Mouse (Mus musculus) neural tube, embryonic 14.5 days (tissue): ENCODE results near the gene Mroh2a. TPM values are rescaled to one million over a fixed set of nuclear protein-coding genes. Genes with fewer than 3 reads are reported as not detected.

Experiments
- ATAC-seq: fragments of 200-750 bp; cut with Nextera tagmentation; 2 replicates; pipeline ENCODE4 v1.8.0; 2017; ENCODE audit warnings: low read depth, mild to moderate bottlenecking, moderate TSS enrichment, moderate library complexity
- H3K27ac ChIP-seq: fragments of 300-500 bp; sonication (generic); 2 replicates; pipeline ENCODE4 v1.5.1; 2014; ENCODE audit warnings: low read depth, mild to moderate bottlenecking, control low read depth, low read length, moderate library complexity, mixed read lengths
- H3K27me3 ChIP-seq: fragments of 300-500 bp; sonication (generic); 2 replicates; pipeline ENCODE4 v1.6.1; 2014; ENCODE audit warnings: low read length; ENCODE audit not compliant: control insufficient read depth, insufficient read depth
- H3K36me3 ChIP-seq: fragments of 300-500 bp; sonication (generic); 2 replicates; pipeline ENCODE4 v1.6.1; 2014; ENCODE audit warnings: low read length, mixed read lengths; ENCODE audit not compliant: control insufficient read depth, insufficient read depth
- H3K4me1 ChIP-seq: fragments of 300-500 bp; sonication (generic); 2 replicates; pipeline ENCODE4 v1.6.1; 2014; ENCODE audit warnings: low read length; ENCODE audit not compliant: control insufficient read depth, insufficient read depth
- H3K4me2 ChIP-seq: fragments of 300-500 bp; sonication (generic); 2 replicates; pipeline ENCODE4 v1.6.1; 2014; ENCODE audit warnings: mild to moderate bottlenecking, low read depth, low read length, control low read depth
- H3K4me3 ChIP-seq: fragments of 300-500 bp; sonication (generic); 2 replicates; pipeline ENCODE4 v1.5.1; 2014; ENCODE audit warnings: low read depth, low read length, control low read depth, mixed read lengths
- H3K9ac ChIP-seq: fragments of 300-500 bp; sonication (generic); replicated peaks from 2 replicates; pipeline ENCODE4 v1.6.1; 2014; ENCODE audit warnings: low read depth, mild to moderate bottlenecking, control low read depth, low read length, mixed read lengths
- H3K9me3 ChIP-seq: fragments of 300-500 bp; sonication (generic); 2 replicates; pipeline ENCODE4 v1.6.1; 2016; ENCODE audit warnings: low read length; ENCODE audit not compliant: control insufficient read depth
- WGBS: fragments of 180-500 bp; shearing (Covaris S2); extraction: QIAGEN DNeasy Blood & Tissue Kit; methylation state at CpG from one replicate; pipeline ENCODE4 v1.1.7; 2014; 5-methylcytosine and 5-hydroxymethylcytosine counted together
- polyA plus RNA-seq: library from polyadenylated mRNA; unstranded; fragments of >200 nt; fragmentation: Nextera tagmentation; extraction: Ambion mirVana; gene quantifications from 2 replicates; pipeline ENCODE4 v1.2.1, GENCODE M21; 2014

Gene Mroh2a
- polyA plus RNA-seq, 1 experiment from 2014 or later: 0.71 TPM

DNA sequence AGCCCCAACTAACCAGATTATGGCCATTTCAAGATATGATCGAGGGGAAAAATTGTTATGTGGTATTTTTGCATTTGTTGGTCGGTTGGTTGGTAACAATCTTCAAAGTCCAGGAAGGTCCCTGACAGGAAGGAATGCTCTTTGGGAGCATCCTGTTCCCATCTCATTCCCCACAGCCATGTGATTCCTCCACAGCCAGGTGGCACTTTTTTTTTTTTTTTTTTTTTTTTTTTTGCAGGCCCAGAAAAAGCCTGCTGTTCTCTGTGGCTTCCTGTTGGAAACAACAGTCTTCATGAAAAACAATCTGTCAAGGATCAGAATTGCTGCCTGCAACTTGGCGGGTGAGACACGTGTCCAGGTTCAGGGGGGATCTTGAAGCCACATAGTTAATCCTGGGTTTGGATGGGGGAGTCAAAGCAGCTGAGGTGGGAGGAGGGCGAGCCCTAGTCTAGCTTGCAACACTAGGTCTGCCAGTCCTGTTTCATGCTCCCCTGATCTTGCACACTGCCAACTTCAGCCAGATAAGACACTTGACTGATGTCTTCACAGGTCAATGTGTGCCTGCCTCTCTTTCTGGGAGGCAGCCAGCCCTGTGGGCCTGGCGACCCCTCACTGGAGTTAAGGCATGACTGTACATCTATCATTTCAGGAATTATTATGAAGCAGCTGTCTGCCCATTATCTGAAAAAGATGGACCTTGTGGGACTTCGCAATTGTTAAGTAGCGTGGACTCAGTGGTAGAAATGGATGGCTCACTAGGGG lies 32.3 kb downstream of the Mroh2a start:
- 77% methylated on average over 8 of the region's 8 CpGs for WGBS
- H3K4me1 ChIP-seq: no peaks in the 10 kb centered on the region
- H3K27me3 ChIP-seq: no peaks in the 10 kb centered on the region
- no peak overlapping the region for H3K27ac ChIP-seq
- H3K36me3 ChIP-seq: peaks cover 27% of the 10 kb centered on the region
- no peak overlapping the region for H3K4me2 ChIP-seq
- H3K9me3 ChIP-seq: peaks cover 40% of the 10 kb centered on the region
- no peak overlapping the region for H3K4me3 ChIP-seq
- no peak overlapping the region for H3K9ac ChIP-seq
- peak; percentile 4; the same call in 1 of the 2 replicates for ATAC-seq

DNA sequence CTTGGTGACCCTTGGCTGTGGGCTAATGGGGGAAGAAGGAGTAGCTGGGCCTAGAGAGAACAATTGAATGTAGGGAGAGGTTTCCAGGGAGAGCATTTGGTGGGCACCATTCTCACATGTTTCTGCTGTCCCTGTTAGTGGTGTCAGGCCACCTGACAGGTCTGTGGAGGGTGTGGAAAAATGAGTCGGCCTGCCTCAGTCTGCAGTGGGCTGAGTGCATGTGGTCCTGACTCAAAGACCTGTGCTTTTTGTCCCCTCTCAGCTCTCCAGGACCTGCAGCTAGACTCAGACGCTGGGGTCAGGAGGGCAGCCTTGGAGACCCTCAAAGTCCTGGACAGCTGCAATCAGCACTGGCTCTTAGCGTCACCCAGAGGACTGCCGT lies 32.8 kb downstream of the Mroh2a start:
- WGBS: 79% methylated on average over 4 of the region's 4 CpGs
- Histone ChIP-seq H3K4me3 (no peak overlapping the region), H3K9ac (no peak overlapping the region), H3K36me3 (peaks cover 33% of the 10 kb centered on the region), H3K27me3 (no peaks in the 10 kb centered on the region), H3K9me3 (peaks cover 36% of the 10 kb centered on the region), H3K4me1 (no peaks in the 10 kb centered on the region), H3K27ac (no peak overlapping the region), H3K4me2 (no peak overlapping the region)
- peak; percentile 2; the same call in 1 of the 2 replicates for ATAC-seq

DNA sequence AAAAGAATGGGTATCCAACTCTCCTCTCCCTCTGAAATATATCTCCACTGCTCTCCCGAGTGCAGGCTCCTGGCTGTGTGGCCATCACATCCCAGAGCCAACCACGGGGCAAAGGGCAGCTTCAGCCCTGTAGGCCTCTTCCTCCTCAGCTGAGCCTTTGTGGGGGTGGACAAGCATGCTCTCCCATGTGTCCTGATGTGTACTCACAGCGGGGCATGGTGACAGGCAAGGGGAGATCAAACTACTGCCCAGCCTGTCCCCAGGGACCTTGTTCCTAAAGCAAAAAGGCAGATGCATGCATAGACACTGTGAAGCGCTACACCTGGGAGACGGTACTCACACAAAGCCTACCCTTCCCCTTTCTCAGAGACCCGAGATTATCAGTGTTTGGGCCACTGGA lies 33.3 kb downstream of the Mroh2a start:
- Histone ChIP-seq H3K9ac (no peak overlapping the region), H3K4me3 (no peak overlapping the region), H3K27me3 (no peaks in the 10 kb centered on the region), H3K27ac (no peak overlapping the region), H3K9me3 (peaks cover 31% of the 10 kb centered on the region), H3K36me3 (peaks cover 38% of the 10 kb centered on the region), H3K4me2 (no peak overlapping the region), H3K4me1 (no peaks in the 10 kb centered on the region)
- 77% methylated on average over 6 of the region's 6 CpGs for WGBS
- ATAC-seq: peak; percentile 9

DNA sequence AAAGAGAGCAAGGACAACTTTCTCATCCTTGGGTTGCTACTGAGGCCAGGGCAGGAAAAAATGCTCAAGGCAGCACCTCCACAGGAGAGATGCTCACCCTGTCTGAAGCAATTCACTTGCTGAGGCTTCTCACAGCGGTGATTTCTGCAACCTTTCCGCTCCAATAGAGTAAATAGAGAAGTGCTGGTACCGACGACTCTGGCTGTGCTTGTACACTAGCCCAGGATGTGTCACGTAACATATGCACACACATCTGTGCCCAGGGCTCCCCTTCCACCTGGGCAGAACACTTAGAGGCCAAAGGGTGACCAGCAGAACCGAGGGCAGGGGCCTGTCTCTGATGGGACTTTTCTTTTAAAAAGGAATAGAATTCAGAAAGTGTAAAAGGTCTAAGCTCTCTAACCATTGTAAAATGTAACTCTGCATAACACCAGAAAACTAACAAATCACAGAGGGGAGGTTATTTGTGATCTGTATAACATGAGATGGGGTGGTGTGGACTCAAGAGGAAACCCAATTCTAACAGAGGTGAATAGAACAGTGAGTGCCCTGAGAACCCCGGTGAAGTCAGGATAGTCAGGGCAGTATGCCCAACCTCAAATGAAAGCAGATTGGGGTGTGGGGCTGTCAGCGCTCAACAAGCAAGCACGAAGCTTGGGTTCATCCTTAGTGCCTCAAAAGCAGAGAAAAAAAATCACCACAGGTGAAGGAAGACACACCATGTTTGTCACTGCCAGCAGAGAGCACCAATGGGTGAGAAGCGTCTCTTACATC lies 34.0 kb downstream of the Mroh2a start:
- no peak for ATAC-seq
- H3K27me3 ChIP-seq: no peaks in the 10 kb centered on the region
- no peak overlapping the region for H3K4me3 ChIP-seq
- H3K4me2 ChIP-seq: no peak overlapping the region
- H3K36me3 ChIP-seq: peaks cover 45% of the 10 kb centered on the region
- no peak overlapping the region for H3K9ac ChIP-seq
- H3K27ac ChIP-seq: no peak overlapping the region
- 86% methylated on average over 10 of the region's 10 CpGs for WGBS
- H3K4me1 ChIP-seq: no peaks in the 10 kb centered on the region
- H3K9me3 ChIP-seq: peaks cover 24% of the 10 kb centered on the region

DNA sequence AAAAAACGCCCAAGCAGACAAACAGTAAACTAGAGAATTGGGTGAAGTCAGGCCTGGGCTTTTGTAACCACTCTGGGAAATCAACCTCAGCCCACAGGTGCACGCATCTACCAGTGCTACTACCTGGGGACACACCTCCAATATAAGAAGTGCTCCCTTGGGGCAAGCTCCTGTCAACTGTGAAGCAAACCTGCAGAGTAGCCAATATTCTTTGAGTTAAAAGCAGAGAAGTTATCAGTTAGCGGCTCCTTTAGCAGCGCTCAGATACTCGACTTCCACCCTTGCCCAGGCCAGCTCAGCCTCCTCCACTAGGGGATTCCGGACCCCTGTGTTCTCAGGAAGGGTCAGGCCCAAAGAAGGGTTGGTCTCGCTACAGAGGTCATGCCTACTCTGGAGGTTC lies 34.9 kb downstream of the Mroh2a start:
- Histone ChIP-seq H3K36me3 (peaks cover 54% of the 10 kb centered on the region), H3K4me2 (no peak overlapping the region), H3K27me3 (no peaks in the 10 kb centered on the region), H3K9me3 (peaks cover 17% of the 10 kb centered on the region), H3K27ac (no peak overlapping the region), H3K4me3 (no peak overlapping the region), H3K9ac (no peak overlapping the region), H3K4me1 (no peaks in the 10 kb centered on the region)
- WGBS: 85% methylated on average over 7 of the region's 7 CpGs
- no peak for ATAC-seq

DNA sequence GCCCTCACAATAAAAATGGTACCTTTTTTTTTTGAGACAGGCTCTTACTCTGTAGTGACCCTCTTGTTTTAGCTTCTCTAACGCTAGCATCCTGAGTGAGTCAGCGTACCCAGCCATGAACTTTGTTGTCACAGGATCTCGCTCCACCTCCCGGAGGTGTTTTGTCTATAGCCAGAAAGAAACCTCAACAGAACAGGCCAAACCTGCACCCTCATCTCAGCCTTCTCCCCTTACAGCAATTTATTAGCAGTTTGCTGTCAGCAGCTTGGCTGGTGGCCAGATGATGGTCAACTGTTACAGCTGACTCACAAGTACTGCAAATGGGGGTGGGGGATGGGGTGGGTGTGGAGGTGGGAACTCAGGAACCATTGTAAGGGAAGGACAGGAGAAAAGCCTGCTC lies 35.5 kb downstream of the Mroh2a start:
- Histone ChIP-seq H3K4me1 (no peaks in the 10 kb centered on the region), H3K9ac (no peak overlapping the region), H3K4me3 (no peak overlapping the region), H3K36me3 (peaks cover 59% of the 10 kb centered on the region), H3K9me3 (peaks cover 12% of the 10 kb centered on the region), H3K27ac (no peak overlapping the region), H3K4me2 (no peak overlapping the region), H3K27me3 (no peaks in the 10 kb centered on the region)
- WGBS: 80% methylated on average over 4 of the region's 4 CpGs
- ATAC-seq: peak; percentile 10; the same call in 1 of the 2 replicates

DNA sequence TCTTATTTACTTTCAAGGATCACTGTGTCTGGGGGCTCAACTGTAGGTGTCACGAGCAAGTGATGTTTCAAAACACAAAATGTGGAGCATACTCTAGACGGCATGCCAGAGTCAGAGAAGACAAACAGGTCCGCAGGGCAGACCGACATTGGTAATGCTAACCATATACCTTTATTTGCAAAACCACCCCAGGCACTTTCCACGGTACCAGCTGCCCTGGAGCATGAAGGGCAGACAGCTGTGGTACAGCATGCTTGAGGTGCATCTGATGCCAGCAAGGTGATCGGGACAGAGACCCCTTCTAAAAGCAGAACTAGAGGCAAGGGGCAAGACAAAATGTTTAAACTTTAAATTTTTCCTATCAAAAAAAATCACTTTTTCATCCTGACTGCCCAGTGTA lies 36.2 kb downstream of the Mroh2a start:
- Histone ChIP-seq H3K4me1 (no peaks in the 10 kb centered on the region), H3K27ac (no peak overlapping the region), H3K36me3 (peaks cover 66% of the 10 kb centered on the region), H3K27me3 (no peaks in the 10 kb centered on the region), H3K9ac (no peak overlapping the region), H3K4me3 (no peak overlapping the region), H3K4me2 (no peak overlapping the region), H3K9me3 (peaks cover 5% of the 10 kb centered on the region; the same call in 1 of the 2 replicates)
- WGBS: 77% methylated on average over 6 of the region's 6 CpGs
- ATAC-seq: no peak

DNA sequence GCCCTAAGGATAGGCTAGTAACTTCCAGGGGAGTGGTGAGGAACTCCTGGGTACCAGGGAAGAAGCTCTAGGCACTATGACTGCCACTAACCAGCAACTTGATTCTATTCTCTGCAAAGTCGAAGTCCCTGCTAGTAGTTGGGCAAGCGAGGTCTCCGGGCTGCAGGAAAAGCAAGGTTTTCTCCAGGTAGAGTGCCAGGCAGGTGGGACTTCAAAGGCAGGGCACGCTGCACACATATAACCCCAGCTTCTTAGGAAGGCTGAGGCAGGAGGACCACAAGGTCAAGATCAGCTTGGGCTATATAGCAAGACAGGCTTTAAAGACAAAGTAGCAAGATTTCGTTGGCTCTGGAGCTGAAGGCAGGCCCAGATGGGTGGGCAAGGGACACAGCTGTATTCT lies 37.0 kb downstream of the Mroh2a start:
- H3K27ac ChIP-seq: no peak overlapping the region
- H3K9me3 ChIP-seq: no peaks in the 10 kb centered on the region
- peaks cover 74% of the 10 kb centered on the region for H3K36me3 ChIP-seq
- no peak overlapping the region for H3K4me2 ChIP-seq
- no peak for ATAC-seq
- no peak overlapping the region for H3K4me3 ChIP-seq
- 93% methylated on average over 5 of the region's 5 CpGs for WGBS
- no peak overlapping the region for H3K9ac ChIP-seq
- H3K27me3 ChIP-seq: no peaks in the 10 kb centered on the region
- H3K4me1 ChIP-seq: no peaks in the 10 kb centered on the region

DNA sequence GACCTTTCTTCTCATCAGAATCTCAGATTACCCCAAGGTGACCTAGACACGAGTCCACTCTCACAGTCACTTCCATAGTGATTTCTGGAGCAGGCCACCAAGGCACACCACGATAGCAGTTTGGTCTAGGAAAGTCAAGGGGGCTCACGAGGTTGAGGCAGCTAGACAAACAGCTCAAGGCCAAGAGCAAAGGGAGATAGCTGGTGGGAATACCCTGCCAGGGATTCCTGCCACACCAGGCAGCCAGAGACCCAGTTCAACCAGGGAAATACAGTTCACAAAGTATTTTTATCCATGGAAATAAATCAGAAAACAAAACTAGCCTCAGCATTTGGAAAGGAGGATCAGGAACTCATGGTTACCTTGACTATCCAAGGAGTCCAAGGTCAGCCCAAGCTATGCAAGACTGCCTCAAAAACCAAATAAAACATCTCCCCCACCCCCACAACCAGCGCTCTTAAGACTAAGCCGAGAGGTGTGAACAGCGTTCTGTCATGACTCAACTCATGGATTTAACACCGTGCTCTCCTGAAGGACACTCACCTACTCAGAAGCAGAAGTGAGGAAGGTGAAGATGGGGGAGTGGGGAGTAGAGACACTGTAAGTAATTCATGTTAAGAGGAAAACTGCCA lies 37.6 kb downstream of the Mroh2a start:
- no peak for ATAC-seq
- H3K27me3 ChIP-seq: no peaks in the 10 kb centered on the region
- H3K36me3 ChIP-seq: peaks cover 80% of the 10 kb centered on the region
- no peak overlapping the region for H3K27ac ChIP-seq
- H3K9ac ChIP-seq: no peak overlapping the region
- H3K4me3 ChIP-seq: no peak overlapping the region
- no peak overlapping the region for H3K4me2 ChIP-seq
- H3K4me1 ChIP-seq: no peaks in the 10 kb centered on the region
- WGBS: 91% methylated on average over 7 of the region's 7 CpGs
- H3K9me3 ChIP-seq: no peaks in the 10 kb centered on the region
